Mouse (Mus musculus): ENCODE measurements around the gene Med20. TPM values are rescaled to one million over a fixed set of nuclear protein-coding genes. Genes with fewer than 3 reads are reported as not detected.
A peak's percentile ranks its signal among the peaks of the same experiment; 100 is the strongest.

Med20 gene
- total RNA-seq, 2 experiments from 2014 or later: 21.4 to 23.5 TPM

GRCm38 (mm10) chr17:47657901-47658300 is 46.5 kb downstream of the Med20 start:
- DNase-seq (ENCODE audit: extremely low spot score in 1 of 2, low spot score in 2 of 2): no peak
- intact Hi-C loops (cut with DNase I): no loop called here

GRCm38 (mm10) chr17:47658741-47659243 is 47.4 kb downstream of the Med20 start:
- DNase-seq (ENCODE audit: extremely low spot score in 1 of 2, low spot score in 2 of 2): no peak
- intact Hi-C loops (cut with DNase I): no loop called here

- no peak for DNase-seq (ENCODE audit: extremely low spot score in 1 of 2, low spot score in 2 of 2)
- intact Hi-C loops (cut with DNase I): no loop called here
These were observed 51.8 kb downstream of the Med20 start for GRCm38 (mm10) chr17:47663009-47663713.

- intact Hi-C loops (cut with DNase I): no loop called here
- DNase-seq (ENCODE audit: extremely low spot score in 1 of 2, low spot score in 2 of 2): no peak
These were observed 53.1 kb downstream of the Med20 start for GRCm38 (mm10) chr17:47664474-47664873.

- DNase-seq (ENCODE audit: extremely low spot score in 1 of 2, low spot score in 2 of 2): no peak
- intact Hi-C loops (cut with DNase I): no loop called here
These were observed 57.8 kb downstream of the Med20 start for GRCm38 (mm10) chr17:47669166-47669565.

- DNase-seq (ENCODE audit: extremely low spot score in 1 of 2, low spot score in 2 of 2): no peak
- intact Hi-C loops (cut with DNase I): loop anchor here (5.0 kb wide), 1 partner anchor 40 kb away; the partner anchor contains the start of gene Usp49
These were observed 60.6 kb downstream of the Med20 start for GRCm38 (mm10) chr17:47671988-47672310.

- peak in 1 of 2 experiments; percentile 73 for DNase-seq (ENCODE audit: extremely low spot score in 1 of 2, low spot score in 2 of 2)
- intact Hi-C loops (cut with DNase I): loop anchor here (5.0 kb wide), 1 partner anchor 40 kb away; the partner anchor contains the start of gene Usp49
These were observed 61.1 kb downstream of the Med20 start for GRCm38 (mm10) chr17:47672311-47673111.

Other genes with a start within 250 kb of the Med20 start
- gene Mrps10, start 242.7 kb upstream of the Med20 start, total RNA-seq (2021): 10 to 100 TPM; 28.8 to 29.6 TPM
- gene Guca1b, start 226.2 kb upstream of the Med20 start, total RNA-seq (2021): under 1 TPM; 0.69 to 0.81 TPM
- not detected for gene Guca1a, start 211.0 kb upstream of the Med20 start, total RNA-seq (2021)
- under 1 TPM; 0.30 to 0.61 TPM for gene AI661453, start 175.0 kb upstream of the Med20 start, total RNA-seq (2021)
- gene 1700001C19Rik, start 174.2 kb upstream of the Med20 start, total RNA-seq (2021): not detected
- gene Taf8, start 109.3 kb upstream of the Med20 start, total RNA-seq (2021): 10 to 100 TPM; 13.8 to 14.3 TPM
- gene Ccnd3, start 106.5 kb upstream of the Med20 start, total RNA-seq (2021): 10 to 100 TPM; 24.5 to 26.7 TPM
- 10 to 100 TPM; 25.2 to 25.3 TPM for gene Bysl, start 90 bp upstream of the Med20 start, total RNA-seq (2021)
- gene Gm20517, start within 50 bp of the Med20 start, total RNA-seq (2021): 1 to 10 TPM; 6.2 to 6.4 TPM
- 10 to 100 TPM; 14.8 to 15.1 TPM for gene Usp49, start 19.1 kb downstream of the Med20 start, total RNA-seq (2021)
- gene Tomm6, start 76.8 kb downstream of the Med20 start, total RNA-seq (2021): 100 to 1,000 TPM; 209 to 222 TPM
- 10 to 100 TPM; 27.4 to 29.9 TPM for gene Frs3, start 77.4 kb downstream of the Med20 start, total RNA-seq (2021)
- gene Gm21981, start 82.9 kb downstream of the Med20 start, total RNA-seq (2021): 1 to 10 TPM; 5.7 to 6.4 TPM
- gene Prickle4, start 83.2 kb downstream of the Med20 start, total RNA-seq (2021): 1 to 10 TPM; 2.3 to 4.5 TPM
- not detected for gene Pgc, start 115.3 kb downstream of the Med20 start, total RNA-seq (2021)
- gene Tfeb, start 125.4 kb downstream of the Med20 start, total RNA-seq (2021): 1 to 10 TPM; 6.1 to 6.2 TPM
- gene Mdfi, start 223.1 kb downstream of the Med20 start, total RNA-seq (2021): 1 to 10 TPM; 1.5 to 1.7 TPM